Mouse (Mus musculus) kidney, embryonic 15.5 days (tissue): ENCODE results near the gene Catsperg2. TPM values are rescaled to one million over a fixed set of nuclear protein-coding genes. Genes with fewer than 3 reads are reported as not detected.
"Not testable (repeated sequence)": the region's sequence is repeated elsewhere in the genome, so short reads cannot be mapped to it uniquely, and the experiment has no call there.

ENCODE experiments used
- ATAC-seq: fragments of 200-750 bp; cut with Nextera tagmentation; replicated peaks from 2 replicates; pipeline ENCODE4 v1.8.0; 2017; ENCODE audit warnings: moderate TSS enrichment; ENCODE audit not compliant: low FRiP score
- H3K27ac ChIP-seq: fragments of 300-500 bp; sonication (generic); 2 replicates; pipeline ENCODE4 v1.5.1; 2015; ENCODE audit warnings: mild to moderate bottlenecking, inconsistent platforms
- H3K27me3 ChIP-seq: fragments of 300-500 bp; sonication (generic); 2 replicates; pipeline ENCODE4 v1.6.1; 2015; ENCODE audit warnings: inconsistent platforms
- H3K36me3 ChIP-seq: fragments of 300-500 bp; sonication (generic); 2 replicates; pipeline ENCODE4 v1.6.1; 2015; ENCODE audit warnings: inconsistent platforms
- H3K4me1 ChIP-seq: fragments of 300-500 bp; sonication (generic); 2 replicates; pipeline ENCODE4 v1.6.1; 2015; ENCODE audit warnings: inconsistent platforms
- H3K4me2 ChIP-seq: fragments of 300-500 bp; sonication (generic); 2 replicates; pipeline ENCODE4 v1.6.1; 2015; ENCODE audit warnings: moderate library complexity, mild to moderate bottlenecking, inconsistent platforms
- H3K4me3 ChIP-seq: fragments of 300-500 bp; sonication (generic); replicated peaks from 2 replicates; pipeline ENCODE4 v1.5.1; 2015; ENCODE audit warnings: mild to moderate bottlenecking, inconsistent platforms
- H3K9ac ChIP-seq: fragments of 300-500 bp; sonication (generic); 2 replicates; pipeline ENCODE4 v1.6.1; 2015; ENCODE audit warnings: mild to moderate bottlenecking, inconsistent platforms
- H3K9me3 ChIP-seq: fragments of 300-500 bp; sonication (generic); replicated peaks from 2 replicates; pipeline ENCODE4 v1.6.1; 2016; ENCODE audit warnings: inconsistent platforms
- WGBS: fragments of 180-500 bp; shearing (Covaris S2); methylation state at CpG from one replicate; pipeline ENCODE4 v1.1.7; 2015; ENCODE audit warnings: mixed read lengths; 5-methylcytosine and 5-hydroxymethylcytosine counted together
- microRNA counts: library from miRNA; unstranded; fragments of <30 nt; microRNA quantifications from one replicate; lab custom pipeline; 2016
- microRNA-seq: library from miRNA; unstranded; fragments of <30 nt; microRNA quantifications from one replicate; pipeline ENCODE4, GENCODE M21; 2016
- polyA plus RNA-seq: library from polyadenylated mRNA; unstranded; fragments of >200 nt; fragmentation: Nextera tagmentation; extraction: Ambion mirVana; gene quantifications from 2 replicates; pipeline ENCODE4 v1.2.1, GENCODE M21; 2015

Catsperg2 gene
- polyA plus RNA-seq, 1 experiment from 2014 or later, result not detected

GRCm38 (mm10) chr7:29725461-29726142, 1.2 kb downstream of the Catsperg2 start:
- not testable (repeated sequence) for H3K27ac ChIP-seq, H3K4me1 ChIP-seq, H3K9ac ChIP-seq, H3K4me3 ChIP-seq, H3K27me3 ChIP-seq, H3K9me3 ChIP-seq, H3K36me3 ChIP-seq
- ATAC-seq, result peak; percentile 33; the same call in 1 of the 2 replicates
- peak overlapping the region; percentile 41 for H3K4me2 ChIP-seq
- WGBS, result 27% methylated on average over 16 of the region's 17 CpGs

DNA sequence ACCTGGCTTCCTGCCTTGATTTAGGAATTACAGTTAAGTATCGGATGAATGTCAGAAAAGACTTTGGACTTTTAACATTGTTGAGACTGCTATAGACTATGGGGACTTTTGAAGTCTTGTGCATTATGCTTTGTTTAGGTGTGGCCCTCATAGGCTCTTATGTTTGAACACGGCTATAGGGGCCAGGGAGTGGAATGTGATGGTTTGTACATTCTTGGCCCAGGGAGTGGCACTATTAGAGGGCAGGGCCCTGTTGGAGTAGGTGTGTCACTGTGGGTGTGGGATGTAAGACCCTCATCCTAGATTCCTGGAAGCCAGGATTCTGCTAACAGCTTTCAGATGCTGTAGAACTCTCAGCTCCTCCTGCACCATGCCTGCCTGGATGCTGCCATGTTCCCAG, 17.9 kb downstream of the Catsperg2 start:
- not testable (repeated sequence) for H3K9me3 ChIP-seq, H3K4me1 ChIP-seq, H3K9ac ChIP-seq, ATAC-seq, H3K27ac ChIP-seq, H3K4me3 ChIP-seq, H3K27me3 ChIP-seq, H3K36me3 ChIP-seq, H3K4me2 ChIP-seq
- WGBS, result 88% methylated on average over 2 of the region's 2 CpGs

DNA sequence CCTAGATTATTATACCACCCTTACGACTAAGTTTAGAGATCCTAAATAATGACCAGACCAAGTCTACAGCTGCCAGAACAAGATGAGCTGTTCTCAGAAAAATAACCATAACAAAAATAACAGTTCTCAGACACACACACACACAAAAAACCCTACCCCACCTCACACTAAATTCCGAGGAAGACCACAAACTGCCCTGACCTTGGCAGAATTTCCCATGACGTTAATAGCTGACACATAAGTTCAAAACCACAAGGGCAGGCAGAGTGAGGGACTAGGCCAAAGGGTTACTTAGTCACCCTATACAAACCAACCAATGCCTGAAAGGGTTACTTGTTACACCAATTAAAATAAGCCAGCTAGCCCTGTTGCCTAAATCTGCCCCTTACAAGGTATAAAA, 31.6 kb downstream of the Catsperg2 start:
- not testable (repeated sequence) for H3K4me2 ChIP-seq, ATAC-seq, H3K36me3 ChIP-seq, H3K9ac ChIP-seq, H3K27ac ChIP-seq, H3K4me3 ChIP-seq, H3K27me3 ChIP-seq, H3K4me1 ChIP-seq, H3K9me3 ChIP-seq
- WGBS, result 87% methylated on average over 3 of the region's 3 CpGs

- Histone ChIP-seq H3K27me3 (no peaks in the 10 kb centered on the region), H3K4me2 (no peak overlapping the region), H3K9me3 (peaks cover 7% of the 10 kb centered on the region; the same call in 1 of the 2 replicates), H3K27ac (no peak overlapping the region), H3K4me1 (no peaks in the 10 kb centered on the region), H3K9ac (no peak overlapping the region), H3K36me3 (no peaks in the 10 kb centered on the region), H3K4me3 (no peak overlapping the region)
- ATAC-seq, result no peak
- 65% methylated on average over 3 of the region's 3 CpGs for WGBS
These were observed 45.0 kb downstream of the Catsperg2 start for GRCm38 (mm10) chr7:29681868-29682267.

MicroRNA genes within 50 kb of the gene (microRNA counts, 519-probe panel; counts per million panel counts)
- 2,537 counts per million, percentile 47 among the panel's probes with 10 or more counts for microRNA mmu-miR-1964 (lab: Ali Mortazavi, UCI)

Small RNA genes within 50 kb of the gene (microRNA-seq; reads per million reads assigned to microRNA genes)
- 2.2 reads per million, percentile 11 among the genes with 10 or more reads in this experiment for gene Mir1964

Other genes with a start within 250 kb of the Catsperg2 start
- gene Sipa1l3, start 208.4 kb downstream of the Catsperg2 start, polyA plus RNA-seq, result 14.4 and 14.5 TPM in 2 replicates
- 13.1 and 14.0 TPM in 2 replicates for gene Zfp84, start 41.5 kb upstream of the Catsperg2 start, polyA plus RNA-seq
- gene Zfp30, start 57.0 kb upstream of the Catsperg2 start, polyA plus RNA-seq, result 7.1 and 8.1 TPM in 2 replicates
- gene Zfp790, start 89.1 kb upstream of the Catsperg2 start, polyA plus RNA-seq, result 13.4 and 13.9 TPM in 2 replicates
- 5.4 and 6.7 TPM in 2 replicates for gene Zfp940, start 126.6 kb upstream of the Catsperg2 start, polyA plus RNA-seq
- gene Zfp420, start 132.9 kb upstream of the Catsperg2 start, polyA plus RNA-seq, result 7.5 and 7.8 TPM in 2 replicates
- 9.5 and 10.8 TPM in 2 replicates for gene Zfp27, start 179.5 kb upstream of the Catsperg2 start, polyA plus RNA-seq
- gene Zfp383, start 181.2 kb upstream of the Catsperg2 start, polyA plus RNA-seq, result 5.2 and 5.8 TPM in 2 replicates
- 12.0 and 12.2 TPM in 2 replicates for gene Zfp74, start 227.1 kb upstream of the Catsperg2 start, polyA plus RNA-seq